In genomic region chr12:111814769-111815762, GRCm38 (mm10) we compare ENCODE assay signal across 8 mouse cellular contexts. TPM values are rescaled to one million over a fixed set of nuclear protein-coding genes. Genes with fewer than 3 reads are reported as not detected.
A peak's percentile ranks its signal among the peaks of the same experiment; 100 is the strongest.
DNase-seq lines count a peak whose midpoint lies in the region; ATAC-seq and TF ChIP-seq lines count a peak whose summit lies in the region.

No protein-coding gene starts in this region.

- no peaks in the 10 kb centered on the region for H3K36me3 ChIP-seq in testis, adult 2 months (ENCODE audit: control insufficient read depth, insufficient read depth, low read length)
- H3K36me3 ChIP-seq in heart, embryonic 15.5 days = no peaks in the 10 kb centered on the region
- H3K36me3 ChIP-seq in limb, embryonic 12.5 days = peaks cover 24% of the 10 kb centered on the region
- H3K36me3 ChIP-seq in midbrain, embryonic 15.5 days (replicated peaks) = no peaks in the 10 kb centered on the region

- H3K27ac ChIP-seq in testis, adult 2 months (ENCODE audit: control insufficient read depth, insufficient read depth, low read depth, low read length) = no peak overlapping the region; the same call in 1 of the 2 replicates
- H3K27ac ChIP-seq in heart, embryonic 15.5 days = peak overlapping the region; percentile 98
- peak overlapping the region; percentile 87; the same call in 1 of the 2 replicates for H3K27ac ChIP-seq in limb, embryonic 12.5 days
- peak overlapping the region; percentile 85; the same call in 1 of the 2 replicates for H3K27ac ChIP-seq in midbrain, embryonic 15.5 days

- no peak for TF ChIP-seq POLR2A in testis, adult 2 months (IDR thresholded peaks at IDR 0.05; ENCODE audit: control insufficient read depth, low read depth, low read length)

- DNase-seq in testis, postnatal 10 days (ENCODE audit: low spot score) = no peak
- DNase-seq in left cerebral cortex, postnatal 36 days (ENCODE audit: low spot score in 2 of 2) = no peak
- no peak for DNase-seq in right cerebral cortex, adult 2 months (ENCODE audit: low spot score in 2 of 2)
- no peak for DNase-seq in gastrocnemius, postnatal 36 days

- peaks cover 16% of the 10 kb centered on the region for H3K4me1 ChIP-seq in testis, adult 2 months (ENCODE audit: control insufficient read depth, insufficient read depth, low read length)
- peaks cover 52% of the 10 kb centered on the region for H3K4me1 ChIP-seq in heart, embryonic 15.5 days (replicated peaks)
- H3K4me1 ChIP-seq in limb, embryonic 12.5 days (replicated peaks) = peaks cover 44% of the 10 kb centered on the region
- H3K4me1 ChIP-seq in midbrain, embryonic 15.5 days = peaks cover 37% of the 10 kb centered on the region

- intact Hi-C loops in left cerebral cortex, postnatal 36 days (cut with DNase I) = no loop called here
- intact Hi-C loops in gastrocnemius, postnatal 36 days (cut with DNase I) = no loop called here

- H3K9me3 ChIP-seq in heart, embryonic 15.5 days (replicated peaks) = no peaks in the 10 kb centered on the region
- no peaks in the 10 kb centered on the region for H3K9me3 ChIP-seq in limb, embryonic 12.5 days
- no peaks in the 10 kb centered on the region for H3K9me3 ChIP-seq in midbrain, embryonic 15.5 days

- ATAC-seq in heart, embryonic 15.5 days (replicated peaks; ENCODE audit: insufficient number of reproducible peaks, insufficient read depth, low FRiP score, low read depth) = no peak
- ATAC-seq in limb, embryonic 12.5 days (ENCODE audit: insufficient number of reproducible peaks, insufficient read depth, low FRiP score, low TSS enrichment, low read depth) = no peak
- ATAC-seq in midbrain, embryonic 15.5 days (replicated peaks) = no peak

- H3K4me3 ChIP-seq in testis, adult 2 months (ENCODE audit: control insufficient read depth, low read depth, low read length) = peak overlapping the region; percentile 80
- H3K4me3 ChIP-seq in heart, embryonic 15.5 days = peak overlapping the region; percentile 85
- H3K4me3 ChIP-seq in limb, embryonic 12.5 days (replicated peaks) = peak overlapping the region; percentile 86
- H3K4me3 ChIP-seq in midbrain, embryonic 15.5 days = peak overlapping the region; percentile 94

- WGBS in heart, embryonic 15.5 days = 18% methylated on average over 19 of the region's 19 CpGs
- 30% methylated on average over 19 of the region's 19 CpGs for whole genome bisulfite sequencing in limb, embryonic 12.5 days
- WGBS in midbrain, embryonic 15.5 days = 24% methylated on average over 19 of the region's 19 CpGs

- peak overlapping the region; percentile 86 for H3K9ac ChIP-seq in heart, embryonic 15.5 days
- H3K9ac ChIP-seq in limb, embryonic 12.5 days (replicated peaks) = peak overlapping the region; percentile 81
- peak overlapping the region; percentile 51 for H3K9ac ChIP-seq in midbrain, embryonic 15.5 days

- H3K27me3 ChIP-seq in testis, adult 2 months (ENCODE audit: control insufficient read depth, insufficient read depth, low read length) = no peaks in the 10 kb centered on the region
- no peaks in the 10 kb centered on the region for H3K27me3 ChIP-seq in heart, embryonic 15.5 days
- H3K27me3 ChIP-seq in limb, embryonic 12.5 days = no peaks in the 10 kb centered on the region
- no peaks in the 10 kb centered on the region for H3K27me3 ChIP-seq in midbrain, embryonic 15.5 days (replicated peaks)

- peak overlapping the region; percentile 91 for H3K4me2 ChIP-seq in heart, embryonic 15.5 days
- H3K4me2 ChIP-seq in limb, embryonic 12.5 days = peak overlapping the region; percentile 66
- peak overlapping the region; percentile 99 for H3K4me2 ChIP-seq in midbrain, embryonic 15.5 days

- no peak for TF ChIP-seq CTCF in testis, adult 2 months (IDR thresholded peaks at IDR 0.05; ENCODE audit: control insufficient read depth, insufficient read depth, insufficient replicate concordance, low read depth, low read length)

RNA-seq across cellular contexts. Expression of gene Zfyve21, which starts 1.1 kb away (rescaled TPM):
- 22.6 and 23.8 TPM in 2 replicates for polyA plus RNA-seq in testis, adult 2 months (2012; rRNA removed)
- polyA plus RNA-seq in heart, embryonic 15.5 days (2015; fragmentation: Nextera tagmentation; extraction: Ambion mirVana) = 86.6 and 99.9 TPM in 2 replicates
- 86.0 and 88.6 TPM in 2 replicates for polyA plus RNA-seq in limb, embryonic 12.5 days (2016; fragmentation: Nextera tagmentation; extraction: Ambion mirVana)
- polyA plus RNA-seq in midbrain, embryonic 15.5 days (2015; fragmentation: Nextera tagmentation; extraction: Ambion mirVana) = 32.3 and 39.5 TPM in 2 replicates
- total RNA-seq in left cerebral cortex, postnatal 36 days (2021) = 10 to 100 TPM; 22.8 to 23.1 TPM
- 10 to 100 TPM; 10.4 to 16.2 TPM for total RNA-seq in gastrocnemius, postnatal 36 days (2021)

RNA-seq across cellular contexts. Expression of gene Xrcc3, which starts 1.4 kb away (rescaled TPM):
- 7.6 and 8.7 TPM in 2 replicates for polyA plus RNA-seq in testis, adult 2 months (2012; rRNA removed)
- 3.8 and 7.8 TPM in 2 replicates for polyA plus RNA-seq in heart, embryonic 15.5 days (2015; fragmentation: Nextera tagmentation; extraction: Ambion mirVana)
- polyA plus RNA-seq in limb, embryonic 12.5 days (2016; fragmentation: Nextera tagmentation; extraction: Ambion mirVana) = 8.0 and 10.2 TPM in 2 replicates
- polyA plus RNA-seq in midbrain, embryonic 15.5 days (2015; fragmentation: Nextera tagmentation; extraction: Ambion mirVana) = 2.9 and 3.1 TPM in 2 replicates
- total RNA-seq in left cerebral cortex, postnatal 36 days (2021) = 1 to 10 TPM; 4.6 TPM
- under 1 TPM; 0.43 to 0.47 TPM for total RNA-seq in gastrocnemius, postnatal 36 days (2021)

RNA-seq across cellular contexts. Expression of gene Klc1, which starts 56.4 kb away (rescaled TPM):
- 9.6 and 11.1 TPM in 2 replicates for polyA plus RNA-seq in testis, adult 2 months (2012; rRNA removed)
- 105 and 126 TPM in 2 replicates for polyA plus RNA-seq in heart, embryonic 15.5 days (2015; fragmentation: Nextera tagmentation; extraction: Ambion mirVana)
- polyA plus RNA-seq in limb, embryonic 12.5 days (2016; fragmentation: Nextera tagmentation; extraction: Ambion mirVana) = 114 and 121 TPM in 2 replicates
- 661 and 666 TPM in 2 replicates for polyA plus RNA-seq in midbrain, embryonic 15.5 days (2015; fragmentation: Nextera tagmentation; extraction: Ambion mirVana)
- total RNA-seq in left cerebral cortex, postnatal 36 days (2021) = 100 to 1,000 TPM; 783 to 837 TPM
- total RNA-seq in gastrocnemius, postnatal 36 days (2021) = 10 to 100 TPM; 55.2 to 59.3 TPM
